Mouse (Mus musculus) kidney, postnatal 0 days (tissue): ENCODE results near the gene Camkmt. TPM values are rescaled to one million over a fixed set of nuclear protein-coding genes. Genes with fewer than 3 reads are reported as not detected.

Experiments used
- ATAC-seq: fragments of 200-750 bp; cut with Nextera tagmentation; replicated peaks from 2 replicates; pipeline ENCODE4 v1.8.0; 2017; ENCODE audit warnings: low read depth, moderate number of reproducible peaks, moderate TSS enrichment, moderate library complexity; ENCODE audit not compliant: low FRiP score
- DNase-seq: peaks from one replicate; pipeline ENCODE4 v3.0.0-alpha.2; 2016; ENCODE audit warnings: low spot score
- H3K27ac ChIP-seq: fragments of 300-500 bp; sonication (generic); 2 replicates; pipeline ENCODE4 v1.5.1; 2014; ENCODE audit warnings: mild to moderate bottlenecking
- H3K27me3 ChIP-seq: fragments of 300-500 bp; sonication (generic); 2 replicates; pipeline ENCODE4 v1.6.1; 2014; ENCODE audit warnings: low read length, mixed read lengths; ENCODE audit not compliant: insufficient read depth
- H3K36me3 ChIP-seq: fragments of 300-500 bp; sonication (generic); 2 replicates; pipeline ENCODE4 v1.6.1; 2014; ENCODE audit warnings: low read length, mixed read lengths; ENCODE audit not compliant: insufficient read depth
- H3K4me1 ChIP-seq: fragments of 300-500 bp; sonication (generic); replicated peaks from 2 replicates; pipeline ENCODE4 v1.6.1; 2014; ENCODE audit warnings: antibody characterized with exemption, low read length, mixed read lengths; ENCODE audit not compliant: insufficient read depth
- H3K4me2 ChIP-seq: fragments of 300-500 bp; sonication (generic); 2 replicates; pipeline ENCODE4 v1.6.1; 2014; ENCODE audit warnings: mild to moderate bottlenecking, low read length, moderate library complexity, mixed read lengths
- H3K4me3 ChIP-seq: fragments of 300-500 bp; sonication (generic); replicated peaks from 2 replicates; pipeline ENCODE4 v1.5.1; 2014; ENCODE audit warnings: low read depth, low read length
- H3K9ac ChIP-seq: fragments of 300-500 bp; sonication (generic); 2 replicates; pipeline ENCODE4 v1.6.1; 2014; ENCODE audit warnings: low read depth, low read length
- H3K9me3 ChIP-seq: fragments of 300-500 bp; sonication (generic); replicated peaks from 2 replicates; pipeline ENCODE4 v1.6.1; 2016; ENCODE audit warnings: low read length, inconsistent platforms, mixed read lengths
- CTCF ChIP-seq: IDR thresholded peaks from 2 replicates; pipeline ENCODE4 v1.5.1; 2016; ENCODE audit warnings: antibody characterized with exemption, low read depth, mild to moderate bottlenecking, moderate library complexity
- WGBS: fragments of 180-500 bp; shearing (Covaris S2); extraction: QIAGEN DNeasy Blood & Tissue Kit; methylation state at CpG from one replicate; pipeline ENCODE4 v1.1.7; 2014; 5-methylcytosine and 5-hydroxymethylcytosine counted together
- polyA plus RNA-seq: library from polyadenylated mRNA; unstranded; fragments of >200 nt; fragmentation: Nextera tagmentation; extraction: Ambion mirVana; gene quantifications from 2 replicates; pipeline ENCODE4 v1.2.1, GENCODE M21; 2015

Camkmt gene
- polyA plus RNA-seq, 1 experiment from 2014 or later: 14.4 TPM

- DNase-seq (no peak), ATAC-seq (no peak)
- 53% methylated on average over 11 of the region's 11 CpGs for WGBS
- H3K4me3 ChIP-seq: no peak overlapping the region
- TF ChIP-seq CTCF: no peak
- H3K27ac ChIP-seq: no peak overlapping the region
- H3K4me1 ChIP-seq: no peaks in the 10 kb centered on the region; the same call in 1 of the 2 replicates
- H3K9me3 ChIP-seq: no peaks in the 10 kb centered on the region
- H3K9ac ChIP-seq: no peak overlapping the region
- peaks cover 31% of the 10 kb centered on the region; the same call in 1 of the 2 replicates for H3K36me3 ChIP-seq
- no peak overlapping the region for H3K4me2 ChIP-seq
- no peaks in the 10 kb centered on the region for H3K27me3 ChIP-seq
These were observed 18.0 kb upstream of the Camkmt start for GRCm38 (mm10) chr17:85072383-85072782.

DNA sequence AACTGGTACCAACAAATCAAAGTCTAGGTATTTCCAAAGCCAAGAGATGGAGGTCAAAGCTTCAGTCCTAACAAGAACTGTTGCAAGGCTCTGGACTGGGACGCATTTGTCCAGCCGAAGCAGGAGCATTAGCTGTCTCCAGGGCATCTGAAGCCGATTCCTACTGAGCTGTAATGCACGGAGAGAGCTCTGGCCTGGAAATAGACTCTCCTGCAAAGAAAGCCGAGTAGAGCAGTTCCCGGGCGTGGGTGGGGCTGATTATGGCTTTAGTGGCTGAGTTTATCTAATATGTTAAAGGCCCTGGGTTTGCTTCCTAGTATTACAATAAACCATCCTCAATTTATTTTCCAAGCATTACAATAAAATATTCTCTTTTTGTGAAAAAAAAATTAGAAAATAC is 17.1 kb upstream of the Camkmt start:
- Histone ChIP-seq H3K27me3 (no peaks in the 10 kb centered on the region), H3K36me3 (peaks cover 32% of the 10 kb centered on the region; the same call in 1 of the 2 replicates), H3K9me3 (no peaks in the 10 kb centered on the region), H3K4me3 (no peak overlapping the region), H3K4me1 (no peaks in the 10 kb centered on the region; the same call in 1 of the 2 replicates), H3K9ac (no peak overlapping the region), H3K4me2 (no peak overlapping the region), H3K27ac (no peak overlapping the region)
- DNase-seq: no peak
- TF ChIP-seq CTCF: no peak
- ATAC-seq: no peak
- 66% methylated on average over 7 of the region's 7 CpGs for WGBS

DNA sequence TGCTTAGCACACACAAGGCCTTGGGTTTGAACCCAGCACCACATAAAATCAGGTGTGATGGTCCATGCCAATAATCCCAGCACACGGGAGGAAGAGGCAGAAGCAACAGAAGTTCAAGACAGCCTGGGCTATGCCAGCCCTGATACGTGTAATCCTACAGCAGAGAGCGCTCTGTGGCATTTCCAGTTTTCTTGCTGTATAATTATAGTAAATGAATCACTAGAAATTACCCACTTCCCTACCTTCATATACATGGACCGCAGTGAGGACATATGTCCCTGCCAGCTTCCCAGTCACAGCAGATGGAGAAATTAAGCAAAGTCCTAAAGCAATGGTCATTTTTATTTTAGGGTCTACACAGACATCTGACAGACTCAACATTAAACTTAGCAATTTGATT is 16.3 kb upstream of the Camkmt start:
- no peak for TF ChIP-seq CTCF
- H3K4me1 ChIP-seq: no peaks in the 10 kb centered on the region; the same call in 1 of the 2 replicates
- no peak overlapping the region for H3K4me2 ChIP-seq
- H3K27ac ChIP-seq: no peak overlapping the region
- no peak for DNase-seq
- no peak overlapping the region for H3K4me3 ChIP-seq
- peaks cover 36% of the 10 kb centered on the region; the same call in 1 of the 2 replicates for H3K36me3 ChIP-seq
- WGBS: 90% methylated on average over 4 of the region's 4 CpGs
- no peaks in the 10 kb centered on the region for H3K9me3 ChIP-seq
- ATAC-seq: no peak
- H3K9ac ChIP-seq: no peak overlapping the region
- H3K27me3 ChIP-seq: no peaks in the 10 kb centered on the region

DNA sequence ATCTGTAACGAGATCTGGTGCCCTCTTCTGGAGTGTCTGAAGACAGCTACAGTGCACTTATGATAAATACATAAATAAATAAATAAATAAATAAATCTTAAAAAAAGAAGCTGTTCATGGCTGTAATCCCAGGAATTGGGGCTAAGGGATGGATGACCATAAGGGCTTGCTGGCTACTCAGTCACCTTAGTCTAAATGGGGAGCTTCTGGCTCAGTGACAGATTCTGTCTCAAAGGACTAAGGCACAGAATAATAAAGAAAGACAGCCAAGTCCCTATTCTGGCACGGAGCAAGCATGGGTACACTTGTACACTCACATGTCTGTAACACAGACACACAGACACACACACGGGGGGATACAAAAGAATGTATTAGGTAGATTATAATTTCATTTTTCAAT is 11.1 kb upstream of the Camkmt start:
- Histone ChIP-seq H3K4me2 (no peak overlapping the region), H3K27me3 (no peaks in the 10 kb centered on the region), H3K9me3 (no peaks in the 10 kb centered on the region), H3K4me3 (no peak overlapping the region), H3K36me3 (peaks cover 28% of the 10 kb centered on the region; the same call in 1 of the 2 replicates), H3K4me1 (no peaks in the 10 kb centered on the region), H3K9ac (no peak overlapping the region), H3K27ac (no peak overlapping the region)
- 96% methylated on average over 3 of the region's 3 CpGs for WGBS
- TF ChIP-seq CTCF: no peak
- no peak for ATAC-seq
- DNase-seq: no peak

DNA sequence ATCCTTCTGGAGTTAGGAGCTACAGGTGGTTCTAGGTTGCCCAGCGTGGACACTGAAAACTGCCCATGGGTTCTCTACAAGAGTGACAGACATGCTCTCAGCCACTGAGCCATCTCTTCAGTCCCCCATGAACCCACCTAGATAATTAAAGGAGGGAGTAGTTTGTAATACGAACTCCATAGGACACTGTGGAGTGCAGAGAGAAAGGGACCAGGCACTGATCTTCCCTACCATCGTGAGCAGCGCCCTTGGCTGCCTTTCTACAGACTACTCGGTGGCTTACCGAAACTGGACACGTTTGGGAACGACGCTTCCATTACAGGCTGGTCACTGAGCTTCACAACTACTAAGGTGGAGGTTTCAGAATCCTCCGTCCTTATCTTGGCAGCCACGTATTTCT is 9.6 kb upstream of the Camkmt start:
- H3K4me1 ChIP-seq: no peaks in the 10 kb centered on the region
- 94% methylated on average over 11 of the region's 11 CpGs for WGBS
- no peak overlapping the region for H3K4me2 ChIP-seq
- ATAC-seq: no peak
- H3K36me3 ChIP-seq: peaks cover 21% of the 10 kb centered on the region; the same call in 1 of the 2 replicates
- H3K4me3 ChIP-seq: no peak overlapping the region
- H3K9ac ChIP-seq: no peak overlapping the region
- no peak overlapping the region for H3K27ac ChIP-seq
- no peaks in the 10 kb centered on the region for H3K9me3 ChIP-seq
- no peaks in the 10 kb centered on the region for H3K27me3 ChIP-seq
- no peak for TF ChIP-seq CTCF
- no peak for DNase-seq

DNA sequence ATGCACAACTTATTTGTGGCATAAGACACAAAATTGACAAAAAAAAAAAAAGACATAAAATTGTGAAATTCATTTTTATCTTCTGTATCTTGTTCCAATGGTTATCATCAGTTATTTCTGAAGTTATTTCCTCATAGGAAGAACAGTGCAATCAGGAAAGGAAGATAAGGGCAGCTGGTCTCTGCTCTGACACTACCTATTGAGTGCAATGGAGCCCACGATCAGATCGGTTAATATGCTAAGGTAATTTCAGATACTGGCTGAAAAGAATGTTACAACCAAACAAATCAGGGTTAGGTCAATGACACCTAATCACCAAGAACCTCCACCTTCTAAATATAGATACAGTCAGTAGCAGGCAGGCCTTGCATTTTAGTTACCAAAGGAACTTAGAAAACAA is 5.0 kb upstream of the Camkmt start:
- 0 out of 2 replicates have a peak, but pooled peaks cover 5% of the 10 kb centered on the region for H3K36me3 ChIP-seq
- no peak overlapping the region for H3K4me3 ChIP-seq
- H3K4me2 ChIP-seq: no peak overlapping the region
- H3K4me1 ChIP-seq: no peaks in the 10 kb centered on the region
- WGBS: 90% methylated on average over 2 of the region's 2 CpGs
- DNase-seq (no peak), ATAC-seq (no peak)
- H3K27me3 ChIP-seq: no peaks in the 10 kb centered on the region
- H3K27ac ChIP-seq: no peak overlapping the region
- H3K9ac ChIP-seq: no peak overlapping the region
- TF ChIP-seq CTCF: no peak
- no peaks in the 10 kb centered on the region for H3K9me3 ChIP-seq

- no peak for DNase-seq
- no peak overlapping the region for H3K27ac ChIP-seq
- no peak overlapping the region for H3K4me3 ChIP-seq
- H3K9me3 ChIP-seq: no peaks in the 10 kb centered on the region
- no peaks in the 10 kb centered on the region for H3K27me3 ChIP-seq
- no peak overlapping the region for H3K9ac ChIP-seq
- WGBS: 90% methylated on average over 1 of the region's 1 CpGs
- no peak overlapping the region for H3K4me2 ChIP-seq
- ATAC-seq: no peak
- H3K4me1 ChIP-seq: no peaks in the 10 kb centered on the region; the same call in 1 of the 2 replicates
- no peak for TF ChIP-seq CTCF
- H3K36me3 ChIP-seq: no peaks in the 10 kb centered on the region
These were observed 3.9 kb upstream of the Camkmt start for GRCm38 (mm10) chr17:85086501-85086900.
